Mouse (Mus musculus) heart, adult 2 months (tissue): ENCODE measurements around the gene Gpatch2l. TPM values are rescaled to one million over a fixed set of nuclear protein-coding genes. Genes with fewer than 3 reads are reported as not detected.

Source experiments
- DNase-seq, 2 experiments: peaks; one replicate each; pipeline ENCODE4 v3.0.0; 2021
- H3K27ac ChIP-seq: fragments of 200-600 bp; 2 replicates; pipeline ENCODE4 v1.8.1; 2022
- H3K27me3 ChIP-seq: fragments of 200-500 bp; 2 replicates; pipeline ENCODE4 v1.6.1; 2012; ENCODE audit warnings: mild to moderate bottlenecking, low read length, inconsistent platforms, mixed read lengths; ENCODE audit not compliant: control insufficient read depth, insufficient read depth
- H3K36me3 ChIP-seq: fragments of 200-500 bp; 2 replicates; pipeline ENCODE4 v1.6.1; 2012; ENCODE audit warnings: low read length, inconsistent platforms; ENCODE audit not compliant: control insufficient read depth, insufficient read depth
- H3K4me1 ChIP-seq: fragments of 200-500 bp; 2 replicates; pipeline ENCODE4 v1.6.1; 2011; ENCODE audit warnings: low read length; ENCODE audit not compliant: control insufficient read depth, insufficient read depth
- H3K4me3 ChIP-seq: fragments of 200-600 bp; 2 replicates; pipeline ENCODE4 v1.8.1; 2022
- H3K79me2 ChIP-seq: fragments of 200-500 bp; replicated peaks from 2 replicates; pipeline ENCODE4 v1.6.1; 2012; ENCODE audit warnings: mild to moderate bottlenecking, inconsistent platforms, low read length, moderate library complexity, mixed read lengths; ENCODE audit not compliant: control insufficient read depth, insufficient read depth
- H3K9ac ChIP-seq: fragments of 200-500 bp; 2 replicates; pipeline ENCODE4 v1.6.1; 2012; ENCODE audit warnings: low read depth, mild to moderate bottlenecking, control low read depth, inconsistent platforms, low read length, mixed read lengths
- CTCF ChIP-seq: fragments of 200-600 bp; IDR thresholded peaks from 2 replicates; pipeline ENCODE4 v1.8.1; 2022; ENCODE audit warnings: antibody characterized with exemption, mild to moderate bottlenecking, moderate library complexity
- EP300 ChIP-seq: fragments of 200-500 bp; IDR thresholded peaks from 2 replicates; pipeline ENCODE4 v1.6.1; 2011; ENCODE audit warnings: low read depth, low read length, control low read depth; ENCODE audit not compliant: insufficient read depth
- POLR2A ChIP-seq: fragments of 200-500 bp; IDR thresholded peaks from 2 replicates; pipeline ENCODE4 v1.6.1; 2011; ENCODE audit warnings: mild to moderate bottlenecking, low read depth, low read length, control low read depth; ENCODE audit not compliant: insufficient read depth
- WGBS: fragments of 180-500 bp; shearing (Covaris S2); methylation state at CpG from one replicate; pipeline ENCODE4 v1.1.7; 2018; 5-methylcytosine and 5-hydroxymethylcytosine counted together
- intact Hi-C: fragments of 180-260 bp; cut with DNase I; formaldehyde crosslinking; loops from one replicate; pipeline ENCODE4 v1.15.1; 2025
- polyA plus RNA-seq: library from polyadenylated mRNA; depleted of rRNA; stranded (reverse); fragments of >200 nt; gene quantifications from 2 replicates; pipeline ENCODE4 v1.2.3, GENCODE M21; 2012
- total RNA-seq, 2 experiments: library from RNA; stranded (reverse); gene quantifications; 2 replicates each; pipeline ENCODE4 v1.2.3; 2021

Gene Gpatch2l
- total and polyA plus RNA-seq, 3 experiments, result 6.2 to 13.8 (median 12.7) TPM

- Histone ChIP-seq H3K9ac (no peak overlapping the region), H3K27ac (no peak overlapping the region), H3K27me3 (no peaks in the 10 kb centered on the region), H3K4me3 (no peak overlapping the region), H3K36me3 (no peaks in the 10 kb centered on the region), H3K4me1 (no peaks in the 10 kb centered on the region), H3K79me2 (no peaks in the 10 kb centered on the region)
- intact Hi-C loops, result no loop called here
- 62% methylated on average over 4 of the region's 4 CpGs for WGBS
- TF ChIP-seq EP300 (no peak), POLR2A (no peak), CTCF (no peak)
- no peak for DNase-seq
Measured at GRCm38 (mm10) chr12:86234295-86234694, 7.4 kb upstream of the Gpatch2l start.

DNA sequence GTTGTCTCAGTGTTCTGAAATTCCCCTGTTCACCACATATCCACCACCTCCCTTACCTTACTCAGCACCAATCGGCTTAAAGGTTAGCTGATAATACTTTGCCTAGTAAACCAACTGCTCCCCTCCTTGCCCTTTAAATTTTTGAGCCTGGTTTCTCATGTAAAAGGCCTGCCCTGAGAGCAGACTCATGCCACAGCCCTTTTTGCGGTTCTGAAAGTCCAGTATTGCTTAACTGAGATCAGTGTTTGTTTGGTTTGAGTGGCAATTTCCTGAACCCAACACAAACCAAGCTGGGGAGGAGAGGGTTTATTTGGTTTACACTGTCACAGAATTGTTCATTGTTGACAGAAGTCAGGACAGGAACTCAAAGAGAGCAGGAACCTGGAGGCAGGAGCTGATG lies 2.9 kb upstream of the Gpatch2l start:
- TF ChIP-seq POLR2A (no peak), CTCF (no peak), EP300 (no peak)
- Histone ChIP-seq H3K4me1 (peaks cover 1% of the 10 kb centered on the region; the same call in 1 of the 2 replicates), H3K79me2 (no peaks in the 10 kb centered on the region), H3K9ac (no peak overlapping the region), H3K27ac (no peak overlapping the region), H3K4me3 (no peak overlapping the region), H3K36me3 (peaks cover 6% of the 10 kb centered on the region), H3K27me3 (no peaks in the 10 kb centered on the region)
- WGBS, result 58% methylated on average over 2 of the region's 2 CpGs
- intact Hi-C loops, result no loop called here
- DNase-seq, result no peak

GRCm38 (mm10) chr12:86242563-86242962 lies 905 bp downstream of the Gpatch2l start:
- no peaks in the 10 kb centered on the region for H3K27me3 ChIP-seq
- H3K36me3 ChIP-seq, result peaks cover 19% of the 10 kb centered on the region
- no peak for TF ChIP-seq EP300
- TF ChIP-seq POLR2A, result no peak
- no peak for TF ChIP-seq CTCF
- intact Hi-C loops, result no loop called here
- peaks cover 6% of the 10 kb centered on the region; the same call in 1 of the 2 replicates for H3K79me2 ChIP-seq
- H3K4me1 ChIP-seq, result peaks cover 12% of the 10 kb centered on the region
- peak overlapping the region; percentile 90 for H3K4me3 ChIP-seq
- H3K9ac ChIP-seq, result peak overlapping the region; percentile 97
- H3K27ac ChIP-seq, result peak overlapping the region; percentile 97
- DNase-seq, result no peak
- 1% methylated on average over 7 of the region's 7 CpGs for WGBS

DNA sequence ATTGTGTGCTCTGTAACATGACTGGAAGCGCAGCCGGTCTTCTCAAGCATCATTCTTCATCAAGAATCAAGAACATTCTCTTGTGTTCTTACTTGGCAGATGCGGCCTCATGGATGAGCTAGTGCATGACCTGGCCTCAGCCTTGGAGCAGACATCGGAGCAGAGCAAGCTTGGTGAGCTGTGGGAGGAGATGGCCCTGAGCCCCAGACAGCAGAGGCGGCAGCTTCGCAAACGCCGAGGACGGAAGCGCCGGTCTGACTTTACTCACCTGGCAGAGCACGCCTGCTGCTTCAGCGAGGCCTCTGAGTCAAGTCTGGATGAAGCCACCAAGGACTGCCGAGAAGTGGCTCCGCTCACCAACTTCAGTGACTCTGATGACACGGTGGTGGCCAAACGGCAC lies 2.3 kb downstream of the Gpatch2l start:
- no peak overlapping the region for H3K4me3 ChIP-seq
- peaks cover 6% of the 10 kb centered on the region; the same call in 1 of the 2 replicates for H3K79me2 ChIP-seq
- TF ChIP-seq EP300, result no peak
- TF ChIP-seq POLR2A, result no peak
- TF ChIP-seq CTCF, result no peak
- DNase-seq, result no peak
- H3K27me3 ChIP-seq, result no peaks in the 10 kb centered on the region
- no peak overlapping the region for H3K27ac ChIP-seq
- WGBS, result 93% methylated on average over 17 of the region's 17 CpGs
- H3K36me3 ChIP-seq, result peaks cover 21% of the 10 kb centered on the region
- H3K9ac ChIP-seq, result no peak overlapping the region
- intact Hi-C loops, result no loop called here
- peaks cover 13% of the 10 kb centered on the region for H3K4me1 ChIP-seq

- peaks cover 6% of the 10 kb centered on the region; the same call in 1 of the 2 replicates for H3K79me2 ChIP-seq
- peaks cover 8% of the 10 kb centered on the region for H3K4me1 ChIP-seq
- no peaks in the 10 kb centered on the region for H3K27me3 ChIP-seq
- H3K27ac ChIP-seq, result no peak overlapping the region
- DNase-seq, result no peak
- 66% methylated on average over 4 of the region's 4 CpGs for WGBS
- H3K4me3 ChIP-seq, result no peak overlapping the region
- intact Hi-C loops, result no loop called here
- H3K36me3 ChIP-seq, result peaks cover 11% of the 10 kb centered on the region
- TF ChIP-seq EP300 (no peak), CTCF (no peak), POLR2A (no peak)
- no peak overlapping the region for H3K9ac ChIP-seq
Measured at GRCm38 (mm10) chr12:86250183-86250582, 8.5 kb downstream of the Gpatch2l start.

DNA sequence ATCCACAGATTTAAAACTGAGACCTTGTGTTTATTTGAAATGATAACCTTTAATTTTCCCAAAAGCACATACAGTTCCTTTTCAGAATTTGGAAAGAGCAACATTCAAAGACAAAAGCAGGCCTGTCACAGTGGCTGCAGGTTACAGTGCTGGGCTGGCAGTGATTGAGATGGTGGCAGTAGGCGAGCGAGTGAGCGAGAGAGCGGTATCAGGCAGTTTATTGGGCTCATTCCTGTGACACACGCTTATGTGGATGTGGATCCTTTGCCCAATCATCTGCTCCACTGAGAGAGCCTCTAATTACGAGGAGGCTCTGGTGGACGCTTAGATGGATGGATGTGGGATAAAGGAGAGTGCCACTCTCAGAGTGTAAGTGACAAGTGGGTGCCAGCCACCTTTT lies 13.3 kb downstream of the Gpatch2l start:
- Histone ChIP-seq H3K27me3 (no peaks in the 10 kb centered on the region), H3K79me2 (peaks cover 2% of the 10 kb centered on the region; the same call in 1 of the 2 replicates), H3K27ac (no peak overlapping the region), H3K4me1 (no peaks in the 10 kb centered on the region), H3K36me3 (peaks cover 6% of the 10 kb centered on the region), H3K9ac (no peak overlapping the region), H3K4me3 (no peak overlapping the region)
- no peak for TF ChIP-seq EP300
- TF ChIP-seq POLR2A, result no peak
- no peak for TF ChIP-seq CTCF
- no peak for DNase-seq
- intact Hi-C loops, result no loop called here
- WGBS, result 92% methylated on average over 7 of the region's 7 CpGs
